Mouse (Mus musculus): Measurements from ENCODE around the gene Gm3015. TPM values are rescaled to one million over a fixed set of nuclear protein-coding genes. Genes with fewer than 3 reads are reported as not detected.
"Not testable (repeated sequence)": the region's sequence is repeated elsewhere in the genome, so short reads cannot be mapped to it uniquely, and the experiment has no call there.

Gm3015 gene
- not detected for polyA plus RNA-seq (2017; shearing (Covaris generic))

DNA sequence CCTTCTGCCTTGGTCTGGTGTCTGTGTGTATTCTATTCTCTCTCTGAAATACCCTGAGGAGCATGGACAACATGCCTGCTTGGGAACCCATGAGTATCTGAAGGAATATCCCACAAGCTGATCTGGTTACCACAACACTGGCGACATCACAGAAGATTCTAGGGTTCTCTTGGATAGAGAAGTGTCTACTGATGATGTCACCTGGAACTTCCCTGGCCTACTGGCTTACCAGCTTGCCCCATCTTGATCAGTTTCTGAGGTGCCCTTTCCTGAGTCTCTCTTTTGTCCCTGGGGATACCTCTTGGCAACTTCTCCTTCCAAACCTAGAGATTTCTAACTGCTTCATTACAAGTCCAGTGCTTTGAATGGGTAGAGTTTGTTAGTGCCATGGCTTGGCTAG is at the start of gene Gm3015:
TSS of gene Gm3015 (minus strand) at position 101 of the 400 bp plus-strand sequence.
- not testable (repeated sequence) for ATAC-seq

DNA sequence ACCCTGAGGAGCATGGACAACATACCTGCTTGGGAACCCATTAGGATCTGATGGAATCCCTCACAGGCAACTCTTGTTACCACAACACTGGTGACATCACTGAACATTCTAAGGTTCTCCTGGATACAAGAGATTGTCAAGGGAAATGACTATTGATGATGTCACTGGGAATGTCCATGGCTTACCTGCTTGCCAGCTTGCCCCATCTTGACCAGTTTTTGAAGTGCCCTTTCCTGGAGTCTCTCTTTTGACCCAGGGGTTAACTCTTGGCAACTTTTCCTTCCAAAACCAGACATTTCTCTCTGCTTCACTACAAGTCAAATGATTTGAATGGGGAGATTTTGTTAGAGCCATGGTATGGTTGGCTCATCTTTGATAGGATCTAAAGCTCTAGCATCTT is 29.3 kb upstream of the Gm3015 start, which contains the start of gene Gm10377:
TSS of gene Gm10377 (minus strand) at position 101 of the 400 bp plus-strand sequence.
- ATAC-seq: not testable (repeated sequence)

Other genes starting within 250 kb of the Gm3015 start
- not detected for gene Gm8024, start 244.5 kb downstream of the Gm3015 start, polyA plus RNA-seq (2017; shearing (Covaris generic))
- gene Gm17124, start 168.9 kb downstream of the Gm3015 start, polyA plus RNA-seq (2017; shearing (Covaris generic)): not detected
- not detected for gene Gm3633, start 126.9 kb downstream of the Gm3015 start, polyA plus RNA-seq (2017; shearing (Covaris generic))
- not detected for gene Gm10378, start 112.9 kb downstream of the Gm3015 start, polyA plus RNA-seq (2017; shearing (Covaris generic))
- not detected for gene Gm10377, start 29.2 kb upstream of the Gm3015 start, polyA plus RNA-seq (2017; shearing (Covaris generic))
- gene Gm21977, start 84.7 kb upstream of the Gm3015 start, polyA plus RNA-seq (2017; shearing (Covaris generic)): not detected
- gene Gm8082, start 224.8 kb upstream of the Gm3015 start, polyA plus RNA-seq (2017; shearing (Covaris generic)): not detected
- not detected for gene Gm10376, start 246.8 kb upstream of the Gm3015 start, polyA plus RNA-seq (2017; shearing (Covaris generic))

Measured in inflammation-experienced regulatory T-cells, adult 6 months (primary cell).